Mouse (Mus musculus): ENCODE data around the gene Slc24a1.

- TF ChIP-seq CTCF (IDR thresholded peaks at IDR 0.05; ENCODE audit: low read depth, low read length), result no peak
- TF ChIP-seq POLR2A (IDR thresholded peaks at IDR 0.05; ENCODE audit: borderline replicate concordance, low read depth, low read length), result no peak
Observed at GRCm38 (mm10) chr9:64913406-64913805, 38.0 kb downstream of the Slc24a1 start.
